Mouse (Mus musculus) erythroblast, adult 5-6 weeks (primary cell): Measurements from ENCODE around the gene Macrod1. TPM values are rescaled to one million over a fixed set of nuclear protein-coding genes. Genes with fewer than 3 reads are reported as not detected.

Experiments used
- total RNA-seq, 2 experiments: library from RNA; stranded (forward) in 1 of 2; stranded (reverse) in 1 of 2; fragments of 150-400 nt in 1 of 2; fragments of 200-764, 138-1000 nt in 1 of 2; gene quantifications; 2 replicates each; pipeline versions ENCODE4 v1.2.3 to v1.2.4; 2015 to 2017; ENCODE audit warnings: low replicate concordance in 2 of 2

The Macrod1 gene
- total RNA-seq, 2 experiments from 2014 or later = 0.77 to 0.94 TPM

Other genes with a start within 250 kb of the Macrod1 start
- 3.6 TPM in 1 of 2 replicates, not detected in the other for gene Rps6ka4, start 216.2 kb upstream of the Macrod1 start, total RNA-seq (2015; ENCODE audit: low replicate concordance)
- gene Rps6ka4, start 216.2 kb upstream of the Macrod1 start, total RNA-seq (2017; ENCODE audit: low replicate concordance) = 1.1 and 2.6 TPM in 2 replicates
- gene Ccdc88b, start 198.6 kb upstream of the Macrod1 start, total RNA-seq (2015; ENCODE audit: low replicate concordance) = 3.8 and 4.6 TPM in 2 replicates
- gene Ccdc88b, start 198.6 kb upstream of the Macrod1 start, total RNA-seq (2017; ENCODE audit: low replicate concordance) = 10.9 and 11.8 TPM in 2 replicates
- gene Trmt112, start 147.1 kb upstream of the Macrod1 start, total RNA-seq (2015; ENCODE audit: low replicate concordance) = 46.7 and 49.5 TPM in 2 replicates
- gene Trmt112, start 147.1 kb upstream of the Macrod1 start, total RNA-seq (2017; ENCODE audit: low replicate concordance) = 22.7 and 49.4 TPM in 2 replicates
- gene Prdx5, start 146.7 kb upstream of the Macrod1 start, total RNA-seq (2015; ENCODE audit: low replicate concordance) = 192 and 238 TPM in 2 replicates
- 232 and 266 TPM in 2 replicates for gene Prdx5, start 146.7 kb upstream of the Macrod1 start, total RNA-seq (2017; ENCODE audit: low replicate concordance)
- 3.1 and 5.2 TPM in 2 replicates for gene Esrra, start 135.0 kb upstream of the Macrod1 start, total RNA-seq (2015; ENCODE audit: low replicate concordance)
- gene Esrra, start 135.0 kb upstream of the Macrod1 start, total RNA-seq (2017; ENCODE audit: low replicate concordance) = 2.4 and 4.2 TPM in 2 replicates
- gene Catsperz, start 131.4 kb upstream of the Macrod1 start, total RNA-seq (2015; ENCODE audit: low replicate concordance) = not detected in 2 replicates
- gene Catsperz, start 131.4 kb upstream of the Macrod1 start, total RNA-seq (2017; ENCODE audit: low replicate concordance) = not detected in 2 replicates
- gene Kcnk4, start 122.3 kb upstream of the Macrod1 start, total RNA-seq (2015; ENCODE audit: low replicate concordance) = not detected in 2 replicates
- not detected in 2 replicates for gene Kcnk4, start 122.3 kb upstream of the Macrod1 start, total RNA-seq (2017; ENCODE audit: low replicate concordance)
- 2.1 and 4.8 TPM in 2 replicates for gene Bad, start 114.9 kb upstream of the Macrod1 start, total RNA-seq (2015; ENCODE audit: low replicate concordance)
- gene Bad, start 114.9 kb upstream of the Macrod1 start, total RNA-seq (2017; ENCODE audit: low replicate concordance) = 5.0 and 9.5 TPM in 2 replicates
- 3.3 and 5.8 TPM in 2 replicates for gene Gpr137, start 114.3 kb upstream of the Macrod1 start, total RNA-seq (2015; ENCODE audit: low replicate concordance)
- gene Gpr137, start 114.3 kb upstream of the Macrod1 start, total RNA-seq (2017; ENCODE audit: low replicate concordance) = 4.2 and 7.2 TPM in 2 replicates
- 30.9 and 57.8 TPM in 2 replicates for gene Ppp1r14b, start 81.8 kb upstream of the Macrod1 start, total RNA-seq (2015; ENCODE audit: low replicate concordance)
- 17.8 and 41.6 TPM in 2 replicates for gene Ppp1r14b, start 81.8 kb upstream of the Macrod1 start, total RNA-seq (2017; ENCODE audit: low replicate concordance)
- gene Plcb3, start 80.3 kb upstream of the Macrod1 start, total RNA-seq (2015; ENCODE audit: low replicate concordance) = 0.19 and 0.42 TPM in 2 replicates
- 2.5 and 6.8 TPM in 2 replicates for gene Plcb3, start 80.3 kb upstream of the Macrod1 start, total RNA-seq (2017; ENCODE audit: low replicate concordance)
- 34.0 and 34.9 TPM in 2 replicates for gene Fkbp2, start 76.3 kb upstream of the Macrod1 start, total RNA-seq (2015; ENCODE audit: low replicate concordance)
- gene Fkbp2, start 76.3 kb upstream of the Macrod1 start, total RNA-seq (2017; ENCODE audit: low replicate concordance) = 31.0 and 34.8 TPM in 2 replicates
- 11.7 TPM in 2 replicates for gene Vegfb, start 69.2 kb upstream of the Macrod1 start, total RNA-seq (2015; ENCODE audit: low replicate concordance)
- gene Vegfb, start 69.2 kb upstream of the Macrod1 start, total RNA-seq (2017; ENCODE audit: low replicate concordance) = 0.98 and 1.1 TPM in 2 replicates
- 4.4 and 6.5 TPM in 2 replicates for gene Dnajc4, start 64.2 kb upstream of the Macrod1 start, total RNA-seq (2015; ENCODE audit: low replicate concordance)
- gene Dnajc4, start 64.2 kb upstream of the Macrod1 start, total RNA-seq (2017; ENCODE audit: low replicate concordance) = 2.1 and 10.9 TPM in 2 replicates
- 5.4 TPM in 1 of 2 replicates, not detected in the other for gene Nudt22, start 60.7 kb upstream of the Macrod1 start, total RNA-seq (2015; ENCODE audit: low replicate concordance)
- 0.60 and 4.9 TPM in 2 replicates for gene Nudt22, start 60.7 kb upstream of the Macrod1 start, total RNA-seq (2017; ENCODE audit: low replicate concordance)
- gene Trpt1, start 60.7 kb upstream of the Macrod1 start, total RNA-seq (2015; ENCODE audit: low replicate concordance) = not detected in 2 replicates
- not detected in 2 replicates for gene Trpt1, start 60.7 kb upstream of the Macrod1 start, total RNA-seq (2017; ENCODE audit: low replicate concordance)
- gene Fermt3, start 37.3 kb upstream of the Macrod1 start, total RNA-seq (2015; ENCODE audit: low replicate concordance) = 20.8 and 28.6 TPM in 2 replicates
- gene Fermt3, start 37.3 kb upstream of the Macrod1 start, total RNA-seq (2017; ENCODE audit: low replicate concordance) = 49.0 and 56.3 TPM in 2 replicates
- 39.1 and 40.2 TPM in 2 replicates for gene Stip1, start 16.8 kb upstream of the Macrod1 start, total RNA-seq (2015; ENCODE audit: low replicate concordance)
- gene Stip1, start 16.8 kb upstream of the Macrod1 start, total RNA-seq (2017; ENCODE audit: low replicate concordance) = 33.4 and 44.3 TPM in 2 replicates
- gene Flrt1, start 48.9 kb downstream of the Macrod1 start, total RNA-seq (2015; ENCODE audit: low replicate concordance) = not detected in 2 replicates
- not detected in 2 replicates for gene Flrt1, start 48.9 kb downstream of the Macrod1 start, total RNA-seq (2017; ENCODE audit: low replicate concordance)
- 17.3 TPM in 2 replicates for gene Otub1, start 149.5 kb downstream of the Macrod1 start, total RNA-seq (2015; ENCODE audit: low replicate concordance)
- gene Otub1, start 149.5 kb downstream of the Macrod1 start, total RNA-seq (2017; ENCODE audit: low replicate concordance) = 15.5 and 23.1 TPM in 2 replicates
- gene Cox8a, start 160.8 kb downstream of the Macrod1 start, total RNA-seq (2015; ENCODE audit: low replicate concordance) = 177 and 188 TPM in 2 replicates
- 51.3 and 166 TPM in 2 replicates for gene Cox8a, start 160.8 kb downstream of the Macrod1 start, total RNA-seq (2017; ENCODE audit: low replicate concordance)
- 12.5 and 20.1 TPM in 2 replicates for gene Naa40, start 184.4 kb downstream of the Macrod1 start, total RNA-seq (2015; ENCODE audit: low replicate concordance)
- gene Naa40, start 184.4 kb downstream of the Macrod1 start, total RNA-seq (2017; ENCODE audit: low replicate concordance) = 14.5 and 15.1 TPM in 2 replicates
- not detected in 2 replicates for gene Rcor2, start 210.5 kb downstream of the Macrod1 start, total RNA-seq (2015; ENCODE audit: low replicate concordance)
- gene Rcor2, start 210.5 kb downstream of the Macrod1 start, total RNA-seq (2017; ENCODE audit: low replicate concordance) = 0.17 TPM in 1 of 2 replicates, not detected in the other